Mouse (Mus musculus) bone marrow macrophage, adult 2 months (primary cell): Measurements from ENCODE around the gene Vmn1r94. TPM values are rescaled to one million over a fixed set of nuclear protein-coding genes. Genes with fewer than 3 reads are reported as not detected.
"Not testable (repeated sequence)": the region's sequence is repeated elsewhere in the genome, so short reads cannot be mapped to it uniquely, and the experiment has no call there.

Source experiments
- H3K27ac ChIP-seq: 2 replicates; pipeline ENCODE4 v1.5.1; 2012; ENCODE audit warnings: low read depth, low read length; ENCODE audit not compliant: insufficient read depth
- H3K4me1 ChIP-seq: 2 replicates; pipeline ENCODE4 v1.6.1; 2012; ENCODE audit warnings: low read length; ENCODE audit not compliant: control insufficient read depth, insufficient read depth
- H3K4me3 ChIP-seq: 2 replicates; pipeline ENCODE4 v1.5.1; 2012; ENCODE audit warnings: mild to moderate bottlenecking, low read length, moderate library complexity; ENCODE audit not compliant: insufficient read depth
- polyA plus RNA-seq: library from polyadenylated mRNA; stranded (reverse); fragments of >200 nt; gene quantifications from 2 replicates; pipeline ENCODE4 v1.2.4, GENCODE M21; 2012; ENCODE audit not compliant: missing spikeins, insufficient read depth, insufficient read length

The Vmn1r94 gene
- not detected in 2 replicates for polyA plus RNA-seq

DNA sequence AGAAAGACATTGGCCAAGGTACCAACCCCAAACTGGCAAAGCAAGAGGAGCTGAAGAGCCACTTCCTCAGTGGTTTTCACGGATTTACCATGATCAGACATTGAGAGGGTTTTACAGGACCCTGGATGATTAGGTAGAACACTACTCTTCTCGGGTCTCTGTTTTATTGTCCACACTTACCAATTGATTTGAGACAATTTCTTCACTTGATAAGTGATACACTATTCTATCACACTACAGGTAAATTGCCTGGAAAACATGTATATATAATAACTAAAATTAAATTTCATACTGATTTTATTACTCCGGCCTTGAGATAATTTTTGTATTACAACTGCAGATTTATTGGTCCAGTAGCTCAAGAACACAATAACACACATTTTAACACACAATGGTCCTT is at the start of gene Vmn1r94:
TSS of gene Vmn1r94 (minus strand) at position 101 of the 400 bp plus-strand sequence.
- H3K4me1 ChIP-seq, H3K27ac ChIP-seq, H3K4me3 ChIP-seq: not testable (repeated sequence)

DNA sequence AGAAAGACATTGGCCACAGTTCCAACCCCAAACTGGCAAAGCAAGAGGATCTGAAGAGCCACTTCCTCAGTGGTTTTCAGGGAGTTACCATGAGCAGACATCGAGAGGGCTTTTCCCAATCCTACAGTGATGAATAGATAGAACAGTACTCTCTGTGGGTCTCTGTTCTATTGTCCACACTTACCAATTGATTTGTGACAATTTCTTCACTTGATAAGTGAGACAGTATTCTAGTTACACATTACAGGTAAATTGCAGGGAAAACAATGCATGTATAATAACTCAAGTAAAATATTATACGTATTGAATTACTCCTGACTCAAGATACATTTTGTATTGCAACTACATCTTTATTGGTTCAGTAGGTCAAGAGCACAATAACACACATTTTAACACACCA is 37.3 kb upstream of the Vmn1r94 start, which contains the start of gene Gm6164:
TSS of gene Gm6164 (minus strand) at position 101 of the 400 bp plus-strand sequence.
- not testable (repeated sequence) for H3K4me3 ChIP-seq, H3K4me1 ChIP-seq, H3K27ac ChIP-seq

GRCm38 (mm10) chr7:20193410-20193809 is 25.2 kb upstream of the Vmn1r94 start, which contains the start of gene Vmn1r95:
Vmn1r95 (plus strand) TSS chr7:20193710.
- H3K27ac ChIP-seq, H3K4me1 ChIP-seq, H3K4me3 ChIP-seq: not testable (repeated sequence)

DNA sequence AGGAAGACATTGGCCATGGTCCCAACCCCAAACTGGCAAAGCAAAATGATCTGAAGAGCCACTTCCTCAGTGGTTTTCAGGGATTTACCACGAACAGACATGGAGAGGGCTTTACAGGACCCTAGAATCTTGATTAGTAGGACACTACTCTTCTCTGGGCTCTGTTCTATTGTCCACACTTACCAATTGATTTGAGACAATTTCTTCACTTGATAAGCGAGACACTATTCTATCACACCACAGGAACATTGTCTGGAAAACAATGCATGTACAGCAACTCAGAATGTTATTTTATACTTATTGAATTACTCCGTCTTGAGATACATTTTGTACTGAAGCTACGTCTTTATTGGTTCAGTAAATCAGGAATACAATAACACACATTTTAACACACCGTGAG is 29.2 kb downstream of the Vmn1r94 start, which contains the start of gene Vmn1r93:
TSS of gene Vmn1r93 (minus strand) at position 101 of the 400 bp plus-strand sequence.
- not testable (repeated sequence) for H3K4me3 ChIP-seq, H3K27ac ChIP-seq

DNA sequence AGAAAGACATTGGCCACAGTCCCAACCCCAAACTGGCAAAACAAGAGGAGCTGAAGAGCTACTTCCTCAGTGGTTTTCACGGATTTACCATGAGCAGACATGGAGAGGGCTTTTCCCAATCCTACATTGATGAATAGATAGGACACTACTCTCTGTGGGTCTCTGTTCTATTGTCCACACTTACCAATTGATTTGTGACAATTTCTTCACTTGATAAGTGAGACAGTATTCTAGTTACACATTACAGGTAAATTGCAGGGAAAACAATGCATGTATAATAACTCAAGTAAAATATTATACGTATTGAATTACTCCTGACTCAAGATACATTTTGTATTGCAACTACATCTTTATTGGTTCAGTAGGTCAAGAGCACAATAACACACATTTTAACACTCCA is 45.7 kb downstream of the Vmn1r94 start, which contains the start of gene Gm16442:
TSS of gene Gm16442 (minus strand) at position 101 of the 400 bp plus-strand sequence.
- not testable (repeated sequence) for H3K4me1 ChIP-seq

More for the DNA sequence above, 29.2 kb downstream of the Vmn1r94 start, which contains the start of gene Vmn1r93:
- not testable (repeated sequence) for H3K4me1 ChIP-seq

More for the DNA sequence above, 45.7 kb downstream of the Vmn1r94 start, which contains the start of gene Gm16442:
- not testable (repeated sequence) for H3K4me3 ChIP-seq, H3K27ac ChIP-seq

Other genes starting within 250 kb of the Vmn1r94 start
- gene Pvr, start 247.2 kb downstream of the Vmn1r94 start, polyA plus RNA-seq, result 13.0 and 16.9 TPM in 2 replicates
- not detected in 2 replicates for gene Igsf23, start 217.6 kb downstream of the Vmn1r94 start, polyA plus RNA-seq
- gene Ceacam20, start 203.0 kb downstream of the Vmn1r94 start, polyA plus RNA-seq, result not detected in 2 replicates
- not detected in 2 replicates for gene Nlrp9b, start 176.9 kb downstream of the Vmn1r94 start, polyA plus RNA-seq
- gene Vmn1r91, start 68.7 kb downstream of the Vmn1r94 start, polyA plus RNA-seq, result not detected in 2 replicates
- gene Gm16442, start 45.8 kb downstream of the Vmn1r94 start, polyA plus RNA-seq, result not detected in 2 replicates
- gene Vmn1r93, start 29.3 kb downstream of the Vmn1r94 start, polyA plus RNA-seq, result not detected in 2 replicates
- not detected in 2 replicates for gene Vmn1r95, start 25.3 kb upstream of the Vmn1r94 start, polyA plus RNA-seq
- not detected in 2 replicates for gene Gm6164, start 37.2 kb upstream of the Vmn1r94 start, polyA plus RNA-seq
- not detected in 2 replicates for gene Gm4498, start 65.5 kb upstream of the Vmn1r94 start, polyA plus RNA-seq
- not detected in 2 replicates for gene Gm5890, start 94.5 kb upstream of the Vmn1r94 start, polyA plus RNA-seq
- gene Gm4133, start 165.7 kb upstream of the Vmn1r94 start, polyA plus RNA-seq, result not detected in 2 replicates
- not detected in 2 replicates for gene Gm5728, start 207.0 kb upstream of the Vmn1r94 start, polyA plus RNA-seq
- gene Vmn1r100, start 249.6 kb upstream of the Vmn1r94 start, polyA plus RNA-seq, result not detected in 2 replicates